Comparison of ENCODE assay signal across 24 mouse cellular contexts in genomic region chrX:135576412-135576811, GRCm38 (mm10). TPM values are rescaled to one million over a fixed set of nuclear protein-coding genes. Genes with fewer than 3 reads are reported as not detected.
"Had no signal": no experiment of that assay in that cellular context is flagged by ENCODE, and none has a peak within 500 bp of the region (broad histone marks: within the 10 kb centered on the region; RNA-seq: fewer than 3 reads in every experiment).

No protein-coding gene starts in this region.

- H3K27me3 ChIP-seq: lung, embryonic 15.5 days; midbrain, embryonic 12.5 days; neural tube, embryonic 12.5 days; stomach, embryonic 15.5 days had no signal

- DNase-seq: liver, postnatal 0 days; lung, adult 2 months; lung, postnatal 14 days; lung, postnatal 36 days; midbrain, embryonic 14.5 days; right cerebral cortex, postnatal 14 days; thymus, adult 2 months; thymus, postnatal 25 days; thymus, postnatal 4 days had no signal

- H3K27ac ChIP-seq: lung, embryonic 15.5 days; macrophage; midbrain, embryonic 10.5 days; midbrain, embryonic 12.5 days; neural tube, embryonic 12.5 days; stomach, embryonic 15.5 days; stomach, postnatal 0 days had no signal

- H3K4me1 ChIP-seq: lung, embryonic 15.5 days; midbrain, embryonic 10.5 days; midbrain, embryonic 12.5 days; neural tube, embryonic 12.5 days; stomach, embryonic 15.5 days had no signal

- H3K4me3 ChIP-seq: lung, embryonic 15.5 days; midbrain, embryonic 10.5 days; midbrain, embryonic 12.5 days; neural tube, embryonic 12.5 days; stomach, embryonic 15.5 days had no signal

- H3K4me2 ChIP-seq: lung, embryonic 15.5 days; midbrain, embryonic 12.5 days; neural tube, embryonic 12.5 days; stomach, embryonic 15.5 days had no signal

- H3K9me3 ChIP-seq: lung, embryonic 15.5 days; midbrain, embryonic 10.5 days; midbrain, embryonic 12.5 days; neural tube, embryonic 12.5 days; stomach, embryonic 15.5 days had no signal

- H3K9ac ChIP-seq: liver, postnatal 0 days; lung, embryonic 15.5 days; midbrain, embryonic 12.5 days; neural tube, embryonic 12.5 days; stomach, embryonic 15.5 days had no signal

- H3K36me3 ChIP-seq: lung, embryonic 15.5 days; midbrain, embryonic 10.5 days; midbrain, embryonic 12.5 days; neural tube, embryonic 12.5 days; stomach, embryonic 15.5 days had no signal

- ATAC-seq: liver, postnatal 0 days; lung, postnatal 0 days; midbrain, embryonic 16.5 days had no signal

RNA-seq across cellular contexts. Expression of gene Nxf7, which starts 22.2 kb away (rescaled TPM):
- total RNA-seq: megakaryocyte-erythroid progenitor cell, adult 5-6 weeks; neutrophil, adult 5-6 weeks had no signal
- polyA plus RNA-seq: lung, embryonic 15.5 days; lung, postnatal 0 days; macrophage; midbrain, embryonic 12.5 days; midbrain, embryonic 14.5 days; midbrain, embryonic 16.5 days; neural tube, embryonic 12.5 days; neural tube, embryonic 14.5 days; thymus, adult 2 months had no signal

RNA-seq across cellular contexts. Expression of gene Prame, which starts 51.1 kb away (rescaled TPM):
- total RNA-seq: megakaryocyte, adult 5-6 weeks; megakaryocyte-erythroid progenitor cell, adult 5-6 weeks; neutrophil, adult 5-6 weeks had no signal
- polyA plus RNA-seq: liver, postnatal 0 days; lung, adult 2 months; lung, embryonic 15.5 days; lung, postnatal 0 days; macrophage; midbrain, embryonic 10.5 days; midbrain, embryonic 12.5 days; midbrain, embryonic 14.5 days; midbrain, embryonic 16.5 days; neural tube, embryonic 12.5 days; neural tube, embryonic 14.5 days; spleen, adult 2 months; stomach, embryonic 15.5 days; stomach, postnatal 0 days; thymus, adult 2 months; urinary bladder, adult 2 months had no signal
